Mouse (Mus musculus): ENCODE measurements at regions not wholly inside any gene's neighbourhood (a gene's known extent, or its start where the extent isn't known, plus 50 kb on each side); places are given as distances from the start of the nearest gene placed in this dataset.

GRCm38 (mm10) chr3:37938284-37938596, 213.9 kb upstream of the Gm5148 start:
- no peak overlapping the region for H3K4me3 ChIP-seq
- no peaks in the 10 kb centered on the region for H3K36me3 ChIP-seq
- no peaks in the 10 kb centered on the region for H3K27me3 ChIP-seq (replicated peaks)
- H3K9me3 ChIP-seq (replicated peaks), result no peaks in the 10 kb centered on the region
- no peak overlapping the region for H3K4me2 ChIP-seq
- ATAC-seq, result no peak
- 0 out of 2 replicates have a peak, but pooled peaks cover 7% of the 10 kb centered on the region for H3K4me1 ChIP-seq
- 54% methylated on average over 3 of the region's 3 CpGs for WGBS (ENCODE audit: insufficient replicate concordance)
- H3K27ac ChIP-seq, result no peak overlapping the region
- H3K9ac ChIP-seq, result no peak overlapping the region

- Histone ChIP-seq H3K4me2 (no peak overlapping the region), H3K27ac (no peak overlapping the region), H3K4me3 (no peak overlapping the region), H3K9me3 (replicated peaks) (no peaks in the 10 kb centered on the region), H3K4me1 (0 out of 2 replicates have a peak, but pooled peaks cover 7% of the 10 kb centered on the region), H3K36me3 (no peaks in the 10 kb centered on the region), H3K27me3 (replicated peaks) (no peaks in the 10 kb centered on the region), H3K9ac (no peak overlapping the region)
- no peak for ATAC-seq
- 48% methylated on average over 11 of the region's 11 CpGs for WGBS (ENCODE audit: insufficient replicate concordance)
Measured at GRCm38 (mm10) chr3:37937381-37938283, 213.3 kb upstream of the Gm5148 start.

- Histone ChIP-seq H3K27me3 (replicated peaks) (no peaks in the 10 kb centered on the region), H3K36me3 (no peaks in the 10 kb centered on the region), H3K9ac (no peak overlapping the region), H3K4me2 (no peak overlapping the region), H3K4me3 (no peak overlapping the region), H3K4me1 (0 out of 2 replicates have a peak, but pooled peaks cover 7% of the 10 kb centered on the region), H3K27ac (no peak overlapping the region), H3K9me3 (replicated peaks) (no peaks in the 10 kb centered on the region)
- no peak for ATAC-seq
- WGBS (ENCODE audit: insufficient replicate concordance), result 66% methylated on average over 12 of the region's 12 CpGs
Measured at GRCm38 (mm10) chr3:37936251-37936931, 212.1 kb upstream of the Gm5148 start.

GRCm38 (mm10) chr3:37934905-37935708, 210.8 kb upstream of the Gm5148 start:
- Histone ChIP-seq H3K4me1 (0 out of 2 replicates have a peak, but pooled peaks cover 7% of the 10 kb centered on the region), H3K4me3 (no peak overlapping the region), H3K36me3 (no peaks in the 10 kb centered on the region), H3K9me3 (replicated peaks) (no peaks in the 10 kb centered on the region), H3K9ac (no peak overlapping the region), H3K4me2 (no peak overlapping the region), H3K27me3 (replicated peaks) (no peaks in the 10 kb centered on the region), H3K27ac (no peak overlapping the region)
- no peak for ATAC-seq
- WGBS (ENCODE audit: insufficient replicate concordance), result 38% methylated on average over 10 of the region's 10 CpGs

GRCm38 (mm10) chr3:37934236-37934635, 209.9 kb upstream of the Gm5148 start:
- Histone ChIP-seq H3K9ac (no peak overlapping the region), H3K4me1 (0 out of 2 replicates have a peak, but pooled peaks cover 7% of the 10 kb centered on the region), H3K9me3 (replicated peaks) (no peaks in the 10 kb centered on the region), H3K27me3 (replicated peaks) (no peaks in the 10 kb centered on the region), H3K4me2 (no peak overlapping the region), H3K27ac (no peak overlapping the region), H3K4me3 (no peak overlapping the region), H3K36me3 (no peaks in the 10 kb centered on the region)
- 43% methylated on average over 2 of the region's 2 CpGs for WGBS (ENCODE audit: insufficient replicate concordance)
- ATAC-seq, result no peak

- Histone ChIP-seq H3K27ac (no peak overlapping the region), H3K27me3 (replicated peaks) (no peaks in the 10 kb centered on the region), H3K4me3 (no peak overlapping the region), H3K9me3 (replicated peaks) (no peaks in the 10 kb centered on the region), H3K9ac (no peak overlapping the region), H3K4me2 (no peak overlapping the region), H3K36me3 (no peaks in the 10 kb centered on the region), H3K4me1 (no peaks in the 10 kb centered on the region)
- no peak for ATAC-seq
- WGBS (ENCODE audit: insufficient replicate concordance), result 71% methylated on average over 6 of the region's 6 CpGs
Measured at GRCm38 (mm10) chr3:37928731-37929130, 204.4 kb upstream of the Gm5148 start.

GRCm38 (mm10) chr3:37919450-37920156, 195.3 kb upstream of the Gm5148 start:
- no peak overlapping the region for H3K9ac ChIP-seq
- no peaks in the 10 kb centered on the region for H3K4me1 ChIP-seq
- no peaks in the 10 kb centered on the region for H3K36me3 ChIP-seq
- H3K4me3 ChIP-seq, result no peak overlapping the region
- H3K4me2 ChIP-seq, result no peak overlapping the region
- no peak for ATAC-seq
- H3K27me3 ChIP-seq (replicated peaks), result no peaks in the 10 kb centered on the region
- no peak overlapping the region for H3K27ac ChIP-seq
- no peaks in the 10 kb centered on the region for H3K9me3 ChIP-seq (replicated peaks)
- WGBS (ENCODE audit: insufficient replicate concordance), result 64% methylated on average over 4 of the region's 4 CpGs

- Histone ChIP-seq H3K9me3 (replicated peaks) (no peaks in the 10 kb centered on the region), H3K4me1 (no peaks in the 10 kb centered on the region), H3K36me3 (no peaks in the 10 kb centered on the region), H3K9ac (no peak overlapping the region), H3K4me3 (no peak overlapping the region), H3K27ac (no peak overlapping the region), H3K4me2 (no peak overlapping the region), H3K27me3 (replicated peaks) (no peaks in the 10 kb centered on the region)
- 62% methylated on average over 14 of the region's 14 CpGs for WGBS (ENCODE audit: insufficient replicate concordance)
- ATAC-seq, result no peak
Measured at GRCm38 (mm10) chr3:37916786-37917479, 192.6 kb upstream of the Gm5148 start.

- Histone ChIP-seq H3K27me3 (replicated peaks) (no peaks in the 10 kb centered on the region), H3K4me1 (no peaks in the 10 kb centered on the region), H3K9me3 (replicated peaks) (no peaks in the 10 kb centered on the region), H3K4me3 (no peak overlapping the region), H3K4me2 (no peak overlapping the region), H3K27ac (no peak overlapping the region), H3K9ac (no peak overlapping the region), H3K36me3 (no peaks in the 10 kb centered on the region)
- 53% methylated on average over 3 of the region's 3 CpGs for WGBS (ENCODE audit: insufficient replicate concordance)
- ATAC-seq, result no peak
Measured at GRCm38 (mm10) chr3:37916281-37916680, 192.0 kb upstream of the Gm5148 start.

- no peak overlapping the region for H3K27ac ChIP-seq
- H3K9me3 ChIP-seq (replicated peaks), result no peaks in the 10 kb centered on the region
- no peaks in the 10 kb centered on the region for H3K36me3 ChIP-seq
- H3K27me3 ChIP-seq (replicated peaks), result no peaks in the 10 kb centered on the region
- ATAC-seq, result no peak
- 48% methylated on average over 2 of the region's 2 CpGs for WGBS (ENCODE audit: insufficient replicate concordance)
- H3K4me3 ChIP-seq, result no peak overlapping the region
- H3K9ac ChIP-seq, result no peak overlapping the region
- H3K4me2 ChIP-seq, result no peak overlapping the region
- no peaks in the 10 kb centered on the region for H3K4me1 ChIP-seq
Measured at GRCm38 (mm10) chr3:37915673-37916072, 191.4 kb upstream of the Gm5148 start.

- Histone ChIP-seq H3K27ac (no peak overlapping the region), H3K9me3 (replicated peaks) (no peaks in the 10 kb centered on the region), H3K4me3 (no peak overlapping the region), H3K4me2 (no peak overlapping the region), H3K27me3 (replicated peaks) (no peaks in the 10 kb centered on the region), H3K4me1 (no peaks in the 10 kb centered on the region), H3K9ac (no peak overlapping the region), H3K36me3 (no peaks in the 10 kb centered on the region)
- ATAC-seq, result no peak
- WGBS (ENCODE audit: insufficient replicate concordance), result 62% methylated on average over 2 of the region's 2 CpGs
Measured at GRCm38 (mm10) chr3:37914136-37914535, 189.8 kb upstream of the Gm5148 start.

Data from liver, embryonic 12.5 days (tissue).